Mouse (Mus musculus): Measurements from ENCODE around the gene Glis1.

DNA sequence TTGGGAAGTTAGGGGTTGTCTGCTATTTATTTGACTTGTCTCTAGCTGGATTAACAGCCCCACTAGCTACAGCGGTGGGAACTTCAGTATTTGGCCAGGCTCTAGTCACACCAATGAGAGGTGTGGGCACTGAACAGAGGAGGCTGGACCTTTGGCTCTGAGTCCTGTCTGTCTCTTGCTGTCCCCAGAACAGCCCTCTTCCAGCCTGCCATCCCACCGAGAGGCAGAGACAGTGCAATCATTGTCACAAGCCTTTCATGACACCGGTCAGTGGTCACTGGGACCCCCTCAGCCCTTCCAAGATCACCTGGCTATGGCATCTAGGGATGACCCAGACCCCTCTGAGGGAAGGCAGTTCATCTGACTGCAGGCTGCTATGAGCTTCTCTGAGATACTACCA is 104.6 kb downstream of the Glis1 start:
- TF ChIP-seq POLR2A (IDR thresholded peaks at IDR 0.05; ENCODE audit: extremely low read depth, insufficient read depth, low read length) (no peak), CTCF (IDR thresholded peaks at IDR 0.05; ENCODE audit: extremely low read depth, insufficient read depth, low read length) (no peak)

Measured in cortical plate, adult 2 months (tissue).